Mouse (Mus musculus): ENCODE data around the gene Fanci. TPM values are rescaled to one million over a fixed set of nuclear protein-coding genes. Genes with fewer than 3 reads are reported as not detected.

Fanci gene
- total and polyA plus RNA-seq, 3 experiments = 14.9 to 25.0 (median 20.0) TPM

- H3K9me3 ChIP-seq (replicated peaks; ENCODE audit: low read length) = no peaks in the 10 kb centered on the region
- in situ Hi-C loops (cut with MboI; ENCODE audit: low pct_ligation_motif_present, low pct_unique_long_range_greater_than_20kb, low sequenced_read_pairs) (no loop called here), dilution Hi-C loops (cut with MboI; ENCODE audit: extremely low pct_ligation_motif_present, extremely low pct_unique_long_range_greater_than_20kb, low sequenced_read_pairs) (no loop called here)
These were observed 8.6 kb downstream of the Fanci start for GRCm38 (mm10) chr7:79400296-79400695.

DNA sequence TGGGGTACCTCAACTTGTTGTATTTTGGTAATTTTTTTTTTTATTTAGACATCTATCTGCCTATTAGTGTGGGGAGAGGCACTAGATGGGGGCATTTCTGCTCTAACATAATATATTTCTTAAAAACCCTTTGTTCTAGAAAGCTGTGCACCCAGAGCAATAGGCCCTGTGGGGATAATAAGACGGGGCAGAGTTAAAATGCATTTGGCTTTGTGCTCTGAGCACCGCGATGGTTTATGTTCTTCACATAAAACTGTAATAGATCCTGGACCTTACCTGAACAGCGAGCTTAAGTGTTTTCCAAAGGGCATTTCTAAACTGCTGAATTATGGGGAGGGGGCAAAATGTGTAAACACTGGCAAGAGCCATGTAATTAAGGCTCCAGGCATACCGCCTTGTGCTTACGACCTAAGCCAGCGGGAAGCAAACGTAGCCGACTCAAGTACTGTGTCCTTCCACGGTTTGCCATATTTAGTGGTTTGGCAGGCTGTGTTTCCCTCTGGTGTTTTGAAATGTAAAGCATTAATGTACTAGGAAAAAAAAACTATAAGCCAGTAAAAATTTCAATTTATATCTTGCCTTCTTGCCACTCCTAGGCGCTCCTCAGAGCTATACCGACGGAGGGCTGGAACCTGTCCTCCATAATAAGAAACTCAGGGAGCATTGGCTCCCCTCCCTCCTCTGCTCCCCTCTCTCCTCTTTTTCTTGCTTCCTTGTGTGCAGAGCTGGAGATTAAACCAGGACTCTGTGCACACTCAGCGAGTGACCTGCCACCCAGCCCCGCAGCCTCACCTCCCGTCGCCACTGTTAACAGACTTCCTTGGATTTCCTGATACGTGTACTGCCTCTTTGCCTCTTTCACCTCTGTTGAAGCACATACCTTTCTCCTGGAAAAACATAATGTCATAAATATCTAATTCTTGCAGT lies 23.0 kb downstream of the Fanci start:
- Histone ChIP-seq H3K9me3 (replicated peaks; ENCODE audit: low read length) (no peaks in the 10 kb centered on the region), H3K36me3 (replicated peaks in 1 of 2; ENCODE audit: control insufficient read depth in 1 of 2, insufficient read depth in 1 of 2, low read length in 1 of 2) (peaks cover 24 to 80% of the 10 kb centered on the region in 2 experiments), H3K79me2 (replicated peaks; ENCODE audit: control insufficient read depth, extremely low read depth, insufficient read depth, poor library complexity, severe bottlenecking) (no peaks in the 10 kb centered on the region), H3K4me1 (ENCODE audit: control insufficient read depth in 1 of 2, insufficient read depth in 2 of 2) (peaks cover 0 to 9% of the 10 kb centered on the region in 2 experiments; a peak in 1 of 4 replicates), H3K27me3 (replicated peaks) (no peaks in the 10 kb centered on the region), H3K4me2 (ENCODE audit: insufficient read depth, low read depth, poor library complexity, severe bottlenecking) (no peak overlapping the region), H3K4me3 (replicated peaks in 1 of 3; ENCODE audit: low read depth in 2 of 3, low read length in 2 of 3, poor library complexity in 1 of 3) (no peak overlapping the region), H3K9ac (ENCODE audit: insufficient read depth, low read depth) (no peak overlapping the region), H3K27ac (ENCODE audit: insufficient read depth, low read depth) (no peak overlapping the region)
- TF ChIP-seq ZNF384 (IDR thresholded peaks at IDR 0.05; ENCODE audit: low read depth, low read length) (no peak), CHD1 (IDR thresholded peaks at IDR 0.05; ENCODE audit: low read depth, low read length) (no peak), EP300 (IDR thresholded peaks at IDR 0.05; ENCODE audit: low read length) (no peak), SMC3 (IDR thresholded peaks at IDR 0.05; ENCODE audit: low read depth, low read length) (no peak), MYC (IDR thresholded peaks at IDR 0.05; ENCODE audit: low read depth, low read length) (no peak)
- dilution Hi-C loops (cut with MboI; ENCODE audit: extremely low pct_ligation_motif_present, extremely low pct_unique_long_range_greater_than_20kb, low sequenced_read_pairs) = no loop called here
- no peak for DNase-seq (ENCODE audit: extremely low read depth)
- in situ Hi-C loops (cut with MboI; ENCODE audit: low pct_ligation_motif_present, low pct_unique_long_range_greater_than_20kb, low sequenced_read_pairs) = no loop called here

More at GRCm38 (mm10) chr7:79400296-79400695, 8.6 kb downstream of the Fanci start:
- TF ChIP-seq POLR2AphosphoS2 (IDR thresholded peaks at IDR 0.05; ENCODE audit: low read depth, low read length) (no peak), MAFK (IDR thresholded peaks at IDR 0.05; ENCODE audit: insufficient replicate concordance, low read length) (peak; percentile 53; the same call in 1 of the 2 replicates)
- Histone ChIP-seq H3K4me3 (replicated peaks in 1 of 3; ENCODE audit: low read depth in 2 of 3, low read length in 2 of 3, poor library complexity in 1 of 3) (no peak overlapping the region), H3K4me1 (ENCODE audit: control insufficient read depth in 1 of 2, insufficient read depth in 2 of 2) (no peaks in the 10 kb centered on the region), H3K9ac (ENCODE audit: insufficient read depth, low read depth) (no peak overlapping the region), H3K27me3 (replicated peaks) (no peaks in the 10 kb centered on the region), H3K4me2 (ENCODE audit: insufficient read depth, low read depth, poor library complexity, severe bottlenecking) (no peak overlapping the region), H3K27ac (ENCODE audit: insufficient read depth, low read depth) (no peak overlapping the region), H3K79me2 (replicated peaks; ENCODE audit: control insufficient read depth, extremely low read depth, insufficient read depth, poor library complexity, severe bottlenecking) (no peaks in the 10 kb centered on the region), H3K36me3 (replicated peaks in 1 of 2; ENCODE audit: control insufficient read depth in 1 of 2, insufficient read depth in 1 of 2, low read length in 1 of 2) (peaks cover 19 to 83% of the 10 kb centered on the region in 2 experiments)
- DNase-seq (ENCODE audit: extremely low read depth) = no peak

DNA sequence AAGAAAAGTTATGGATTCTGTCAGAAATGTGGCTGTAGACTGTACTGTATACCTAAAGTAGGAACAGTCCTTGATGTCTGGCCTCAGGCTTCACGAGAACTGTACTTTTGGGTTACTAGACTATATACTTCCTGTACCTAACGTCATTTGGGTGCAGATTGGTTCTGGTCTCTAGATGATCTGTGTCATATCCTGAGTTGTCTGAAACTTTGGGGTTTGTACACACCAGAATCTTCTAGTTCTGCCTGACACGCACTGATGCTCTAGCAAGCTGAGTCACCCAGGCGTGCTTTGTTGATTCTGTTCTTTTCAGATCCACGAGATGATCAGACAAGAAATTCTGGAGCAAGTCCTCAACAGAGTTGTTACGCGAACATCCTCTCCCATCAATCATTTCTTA lies 28.2 kb downstream of the Fanci start:
- no peaks in the 10 kb centered on the region for H3K27me3 ChIP-seq (replicated peaks)
- dilution Hi-C loops (cut with MboI; ENCODE audit: extremely low pct_ligation_motif_present, extremely low pct_unique_long_range_greater_than_20kb, low sequenced_read_pairs) (no loop called here), in situ Hi-C loops (cut with MboI; ENCODE audit: low pct_ligation_motif_present, low pct_unique_long_range_greater_than_20kb, low sequenced_read_pairs) (no loop called here)
- H3K27ac ChIP-seq (ENCODE audit: insufficient read depth, low read depth) = no peak overlapping the region
- H3K36me3 ChIP-seq (replicated peaks in 1 of 2; ENCODE audit: control insufficient read depth in 1 of 2, insufficient read depth in 1 of 2, low read length in 1 of 2) = peaks cover 18 to 82% of the 10 kb centered on the region in 2 experiments
- H3K4me3 ChIP-seq (replicated peaks in 1 of 3; ENCODE audit: low read depth in 2 of 3, low read length in 2 of 3, poor library complexity in 1 of 3) = no peak overlapping the region
- H3K4me1 ChIP-seq (ENCODE audit: control insufficient read depth in 1 of 2, insufficient read depth in 2 of 2) = peaks cover 0 to 13% of the 10 kb centered on the region in 2 experiments; a peak in 1 of 4 replicates
- no peak overlapping the region for H3K9ac ChIP-seq (ENCODE audit: insufficient read depth, low read depth)
- H3K4me2 ChIP-seq (ENCODE audit: insufficient read depth, low read depth, poor library complexity, severe bottlenecking) = no peak overlapping the region
- no peaks in the 10 kb centered on the region for H3K79me2 ChIP-seq (replicated peaks; ENCODE audit: control insufficient read depth, extremely low read depth, insufficient read depth, poor library complexity, severe bottlenecking)
- TF ChIP-seq EP300 (IDR thresholded peaks at IDR 0.05; ENCODE audit: low read length) (no peak), HCFC1 (IDR thresholded peaks at IDR 0.05; ENCODE audit: low read depth, low read length) (no peak), SMC3 (IDR thresholded peaks at IDR 0.05; ENCODE audit: low read depth, low read length) (no peak), ZNF384 (IDR thresholded peaks at IDR 0.05; ENCODE audit: low read depth, low read length) (no peak), IRF4 (IDR thresholded peaks at IDR 0.05; ENCODE audit: low read depth, low read length) (no peak), MAFK (IDR thresholded peaks at IDR 0.05; ENCODE audit: insufficient replicate concordance, low read length) (no peak), POLR2A (IDR thresholded peaks at IDR 0.05; ENCODE audit: low read depth, low read length) (no peak), RAD21 (IDR thresholded peaks at IDR 0.05; ENCODE audit: low read depth, low read length) (no peak), TCF12 (IDR thresholded peaks at IDR 0.05; ENCODE audit: low read depth, low read length) (no peak), GABPA (IDR thresholded peaks at IDR 0.05; ENCODE audit: insufficient replicate concordance, low read depth, low read length) (no peak), MXI1 (IDR thresholded peaks at IDR 0.05; ENCODE audit: low read depth, low read length) (no peak), NELFE (IDR thresholded peaks at IDR 0.05; ENCODE audit: low read depth, low read length) (no peak), UBTF (IDR thresholded peaks at IDR 0.05; ENCODE audit: low read depth, low read length) (no peak), TBP (conservative IDR thresholded peaks at IDR 0.05; ENCODE audit: low read depth, low read length) (no peak), USF1 (IDR thresholded peaks at IDR 0.05; ENCODE audit: low read depth, low read length) (no peak)
- no peaks in the 10 kb centered on the region for H3K9me3 ChIP-seq (replicated peaks; ENCODE audit: low read length)
- DNase-seq (ENCODE audit: extremely low read depth) = peak; percentile 47
